Mouse (Mus musculus) c-Kit-negative CD71-positive TER-119-positive erythroid progenitor cells, embryonic 14.5 days (primary cell): ENCODE measurements around the gene Vstm4.

Experiments used
- DNase-seq: peaks from one replicate; pipeline ENCODE4 v3.0.0-alpha.2; 2013; ENCODE audit warnings: low read depth, low spot score

The Vstm4 gene

GRCm38 (mm10) chr14:32859831-32860569, 3.4 kb downstream of the Vstm4 start:
- DNase-seq, result no peak

- DNase-seq, result no peak
These were observed 4.6 kb downstream of the Vstm4 start for GRCm38 (mm10) chr14:32861149-32861581.

- no peak for DNase-seq
These were observed 5.1 kb downstream of the Vstm4 start for GRCm38 (mm10) chr14:32861656-32862055.

- DNase-seq, result no peak
These were observed 8.8 kb downstream of the Vstm4 start for GRCm38 (mm10) chr14:32865331-32865730.

- DNase-seq, result no peak
These were observed 15.4 kb downstream of the Vstm4 start for GRCm38 (mm10) chr14:32871963-32872362.

GRCm38 (mm10) chr14:32877549-32877948, 21.0 kb downstream of the Vstm4 start:
- no peak for DNase-seq

GRCm38 (mm10) chr14:32880332-32880731, 23.8 kb downstream of the Vstm4 start:
- no peak for DNase-seq

GRCm38 (mm10) chr14:32881693-32882092, 25.1 kb downstream of the Vstm4 start:
- no peak for DNase-seq

- DNase-seq, result no peak
These were observed 32.5 kb downstream of the Vstm4 start for GRCm38 (mm10) chr14:32888876-32889674.

GRCm38 (mm10) chr14:32894341-32894853, 37.8 kb downstream of the Vstm4 start:
- no peak for DNase-seq

GRCm38 (mm10) chr14:32894878-32895277, 38.3 kb downstream of the Vstm4 start:
- no peak for DNase-seq

GRCm38 (mm10) chr14:32896896-32897295, 40.3 kb downstream of the Vstm4 start:
- DNase-seq, result no peak

GRCm38 (mm10) chr14:32903203-32903602, 46.6 kb downstream of the Vstm4 start:
- DNase-seq, result no peak

GRCm38 (mm10) chr14:32906545-32906944, 50.0 kb downstream of the Vstm4 start:
- no peak for DNase-seq

- no peak for DNase-seq
These were observed 52.6 kb downstream of the Vstm4 start for GRCm38 (mm10) chr14:32909112-32909511.

- DNase-seq, result no peak
These were observed 54.6 kb downstream of the Vstm4 start for GRCm38 (mm10) chr14:32911187-32911586.

GRCm38 (mm10) chr14:32915360-32915759, 58.8 kb downstream of the Vstm4 start:
- DNase-seq, result no peak

- no peak for DNase-seq
These were observed 61.4 kb downstream of the Vstm4 start for GRCm38 (mm10) chr14:32917919-32918318.

GRCm38 (mm10) chr14:32923871-32924270, 67.3 kb downstream of the Vstm4 start:
- DNase-seq, result no peak

GRCm38 (mm10) chr14:32931709-32932108, 75.2 kb downstream of the Vstm4 start:
- DNase-seq, result no peak

- no peak for DNase-seq
These were observed 75.7 kb downstream of the Vstm4 start for GRCm38 (mm10) chr14:32932220-32932619.

GRCm38 (mm10) chr14:32934064-32934463, 77.5 kb downstream of the Vstm4 start:
- no peak for DNase-seq

GRCm38 (mm10) chr14:32939217-32939616, 82.7 kb downstream of the Vstm4 start:
- no peak for DNase-seq
